Mouse (Mus musculus) natural killer cell, adult 2 months (primary cell): ENCODE data around the gene Btbd7.

ENCODE experiments used
- DNase-seq, 2 experiments: peaks; one replicate each; pipeline ENCODE4 v3.0.0; 2022; ENCODE audit warnings: low spot score in 2 of 2

The Btbd7 gene

DNA sequence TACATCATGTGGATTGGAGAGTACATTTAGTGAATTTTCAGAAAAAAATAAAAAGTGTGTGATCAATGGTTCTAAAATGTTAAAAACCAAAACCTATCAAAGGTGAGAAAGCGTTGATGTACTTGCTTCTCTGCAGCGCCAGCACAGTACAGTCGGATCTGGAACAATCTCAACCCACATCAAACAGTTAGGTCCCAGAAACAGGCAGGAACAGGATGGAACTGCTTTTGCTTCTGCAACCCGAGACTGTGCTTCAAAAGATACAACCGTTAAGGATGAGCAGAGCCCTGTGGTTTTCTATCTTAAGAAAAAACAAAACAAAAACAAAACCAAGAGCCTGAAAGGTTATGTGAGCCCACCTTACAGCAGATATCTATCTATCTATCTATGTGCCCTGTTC is 95.4 kb downstream of the Btbd7 start:
- DNase-seq = no peak

DNA sequence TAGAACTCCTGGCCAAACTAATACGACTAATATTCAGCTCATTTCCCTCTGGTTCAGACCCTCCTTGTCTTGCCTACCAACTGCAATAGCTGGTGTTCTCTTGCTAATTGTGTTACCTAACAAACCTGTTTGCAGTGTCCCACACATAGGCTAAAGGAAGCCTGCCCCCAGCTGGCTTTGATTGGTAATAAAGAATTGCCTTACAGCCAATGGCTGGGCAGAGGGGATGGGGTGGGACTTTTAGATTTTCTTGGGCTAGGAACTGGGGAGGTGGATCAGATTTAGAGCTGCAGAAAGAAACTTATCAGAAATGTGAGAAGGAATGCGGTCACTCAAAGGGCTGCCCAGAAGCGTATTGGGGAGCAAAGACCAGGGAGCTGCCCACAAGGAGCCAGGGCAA is 98.8 kb downstream of the Btbd7 start:
- DNase-seq = peak in 1 of 2 experiments; percentile 9

DNA sequence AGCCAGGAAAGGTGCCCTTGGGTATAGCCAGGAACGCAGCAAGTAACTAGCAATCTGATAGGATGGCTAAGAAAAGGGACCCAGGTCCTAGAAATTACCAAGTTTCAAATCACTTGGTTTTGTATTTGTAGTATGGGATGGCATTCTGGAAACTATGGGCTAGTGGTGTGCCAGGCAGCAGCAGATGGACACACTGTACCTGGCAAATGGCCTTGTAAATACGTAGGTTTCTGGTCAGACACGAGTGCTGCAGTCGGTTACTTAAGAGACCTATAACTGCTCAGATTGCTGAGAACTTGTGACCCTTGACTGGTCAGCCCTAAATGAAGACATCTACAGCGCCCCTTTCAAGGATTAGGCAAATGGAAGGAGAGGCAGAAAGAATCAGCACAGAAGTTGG is 100.1 kb downstream of the Btbd7 start:
- DNase-seq = no peak

DNA sequence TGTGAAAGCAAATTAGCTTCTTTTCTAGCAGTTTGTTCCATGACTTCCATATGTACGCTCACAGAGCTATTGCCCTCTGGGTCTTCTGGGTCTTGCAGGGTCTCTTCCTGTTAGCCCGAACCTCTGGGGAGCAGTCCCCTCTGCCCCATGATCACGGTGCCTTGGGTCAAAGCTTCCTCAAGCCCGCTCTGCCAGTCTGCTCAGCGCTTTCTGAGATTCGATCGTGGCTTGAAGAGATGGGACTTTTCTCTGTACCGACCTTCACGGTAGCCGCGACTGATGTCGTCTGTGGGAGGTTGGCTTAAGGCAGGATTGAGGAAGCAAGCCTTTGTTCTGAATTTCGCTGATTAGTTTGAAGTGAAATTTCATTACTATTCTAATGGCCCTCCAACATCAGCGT is 102.2 kb downstream of the Btbd7 start:
- DNase-seq = no peak

DNA sequence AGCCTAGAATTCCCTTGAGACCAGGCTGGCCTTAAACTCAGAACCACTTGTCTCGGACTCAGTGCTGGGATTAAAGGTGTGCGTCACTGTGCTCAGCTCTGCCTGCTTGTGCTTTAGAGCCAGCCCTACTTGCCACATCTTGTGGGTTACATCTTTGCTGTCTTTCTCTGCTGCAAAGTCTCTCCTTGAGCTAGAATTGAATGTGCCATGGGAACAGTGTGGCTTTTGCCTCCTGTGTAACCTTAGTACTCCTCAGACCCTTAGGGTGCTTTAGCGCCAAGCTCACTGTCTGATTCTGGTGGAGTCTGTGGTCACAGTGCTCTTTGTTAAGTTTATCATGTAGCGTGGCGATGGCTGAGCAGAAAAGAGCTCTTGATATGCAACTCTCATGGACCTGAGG is 105.6 kb downstream of the Btbd7 start:
- DNase-seq = no peak

DNA sequence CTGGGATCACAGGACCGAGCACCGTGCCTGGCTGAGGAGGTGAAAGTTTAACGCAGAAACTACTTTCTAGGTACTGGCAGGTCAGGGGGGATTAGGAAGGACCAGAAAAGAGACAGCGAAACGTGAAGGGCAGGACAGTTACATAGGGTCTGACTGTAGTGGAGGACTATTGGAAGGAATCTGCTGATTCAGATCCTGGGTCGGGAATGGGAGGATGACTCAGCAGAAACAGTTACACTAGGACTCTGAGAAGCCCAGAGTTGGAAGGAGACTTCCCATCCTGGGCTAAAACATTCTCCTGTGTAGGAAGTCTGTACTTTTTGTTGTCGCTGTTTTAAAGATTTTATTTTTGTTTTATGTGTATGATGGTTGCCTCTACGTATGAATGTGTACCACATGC is 106.7 kb downstream of the Btbd7 start:
- no peak for DNase-seq

DNA sequence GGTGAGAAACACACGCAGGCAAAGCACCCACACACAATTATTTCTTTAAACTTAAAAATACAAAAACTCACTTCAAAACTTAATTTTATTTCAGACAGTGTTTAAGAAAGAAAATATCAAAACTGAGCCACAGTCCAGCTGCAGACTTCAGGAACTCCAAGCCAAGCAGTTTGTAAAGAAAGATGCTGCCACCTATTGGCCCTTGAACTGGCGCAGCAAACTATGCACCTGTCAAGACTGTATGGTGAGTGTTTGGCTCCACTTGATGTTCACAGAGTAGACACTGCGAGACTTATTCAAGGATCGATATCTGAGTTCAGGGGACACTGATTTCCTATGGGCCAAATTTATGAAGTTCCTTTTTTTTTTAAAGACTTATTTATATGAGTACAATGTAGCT is 109.3 kb downstream of the Btbd7 start:
- DNase-seq = peak in 1 of 2 experiments; percentile 16

DNA sequence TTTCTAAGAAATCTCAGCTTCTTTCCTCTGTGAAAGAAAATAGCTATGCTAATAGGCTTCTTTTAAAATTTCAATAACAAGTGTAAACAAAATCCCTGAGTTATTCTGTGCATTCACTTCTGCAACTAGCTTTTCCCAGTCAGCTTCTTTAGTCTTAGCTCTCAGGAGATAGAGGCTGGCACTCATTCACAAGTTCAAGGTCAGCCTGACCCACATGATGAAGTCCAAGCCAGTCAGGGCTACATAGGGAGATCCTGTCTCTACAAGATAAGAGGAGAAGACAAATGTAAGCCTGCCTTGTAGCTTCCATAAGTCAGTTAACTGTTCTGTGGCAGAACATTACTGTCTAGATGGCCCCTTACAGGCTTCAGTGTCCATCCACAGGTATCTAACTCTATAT is 114.6 kb downstream of the Btbd7 start:
- no peak for DNase-seq

DNA sequence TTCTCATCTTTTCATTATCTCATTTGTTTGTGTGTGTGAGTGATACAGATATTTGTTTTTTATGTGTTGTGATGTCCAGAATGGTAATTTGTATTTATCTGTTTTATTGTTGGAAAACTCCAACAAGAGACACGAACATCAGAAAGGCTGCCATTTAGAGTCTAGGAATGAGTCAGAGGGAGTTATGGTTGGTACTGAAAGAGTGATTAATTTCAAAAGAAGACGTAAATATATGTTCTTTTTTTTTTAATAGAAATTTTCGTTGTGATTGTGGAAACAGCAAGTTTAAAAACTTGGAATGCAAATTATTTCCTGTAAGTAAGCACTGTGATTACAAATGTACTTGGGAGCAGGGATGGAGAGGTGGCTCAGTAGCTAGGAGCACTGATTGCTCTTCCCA is 116.6 kb downstream of the Btbd7 start:
- no peak for DNase-seq

DNA sequence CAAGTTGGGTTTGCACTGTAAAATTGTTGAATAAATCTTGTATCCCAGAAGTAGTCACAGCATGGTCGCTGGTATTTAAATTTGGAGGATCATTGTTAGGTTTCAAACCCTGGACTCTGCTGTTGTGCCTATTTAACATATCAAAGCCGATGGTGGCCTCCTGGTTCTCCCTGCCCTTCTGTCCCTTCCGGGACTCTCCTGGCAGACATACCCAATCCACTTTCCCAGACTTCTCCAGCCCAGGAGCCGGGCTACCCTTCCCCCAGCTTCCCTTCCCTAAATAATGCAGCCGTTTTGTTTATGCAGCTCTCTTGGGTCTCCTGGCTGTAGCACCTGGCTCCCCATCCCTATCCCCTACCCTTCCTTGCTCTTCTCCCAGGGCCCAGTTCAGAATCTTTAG is 119.3 kb downstream of the Btbd7 start:
- DNase-seq = no peak

DNA sequence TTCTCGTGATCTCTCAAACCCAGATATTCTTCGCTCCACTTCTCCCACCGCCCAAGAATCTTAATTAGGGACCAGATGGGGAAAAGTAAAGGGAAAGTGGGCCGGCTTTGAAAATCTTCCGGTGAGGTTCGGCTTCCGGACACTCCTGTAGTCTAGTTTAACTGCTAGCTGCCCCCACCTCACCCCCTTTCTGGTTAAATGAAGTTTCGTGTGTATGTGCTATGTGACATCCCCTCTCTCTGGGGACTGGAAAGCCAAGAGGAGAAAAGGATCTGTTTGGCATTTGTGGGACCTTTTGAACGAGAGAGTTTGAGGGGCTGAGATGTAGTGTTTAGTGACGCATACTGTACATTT is 119.9 kb downstream of the Btbd7 start, which contains the start of gene Gm20604:
Gene Gm20604 (minus strand): TSS at position 270 of the 354 bp plus-strand sequence.
- DNase-seq = peak in 1 of 2 experiments; percentile 12

DNA sequence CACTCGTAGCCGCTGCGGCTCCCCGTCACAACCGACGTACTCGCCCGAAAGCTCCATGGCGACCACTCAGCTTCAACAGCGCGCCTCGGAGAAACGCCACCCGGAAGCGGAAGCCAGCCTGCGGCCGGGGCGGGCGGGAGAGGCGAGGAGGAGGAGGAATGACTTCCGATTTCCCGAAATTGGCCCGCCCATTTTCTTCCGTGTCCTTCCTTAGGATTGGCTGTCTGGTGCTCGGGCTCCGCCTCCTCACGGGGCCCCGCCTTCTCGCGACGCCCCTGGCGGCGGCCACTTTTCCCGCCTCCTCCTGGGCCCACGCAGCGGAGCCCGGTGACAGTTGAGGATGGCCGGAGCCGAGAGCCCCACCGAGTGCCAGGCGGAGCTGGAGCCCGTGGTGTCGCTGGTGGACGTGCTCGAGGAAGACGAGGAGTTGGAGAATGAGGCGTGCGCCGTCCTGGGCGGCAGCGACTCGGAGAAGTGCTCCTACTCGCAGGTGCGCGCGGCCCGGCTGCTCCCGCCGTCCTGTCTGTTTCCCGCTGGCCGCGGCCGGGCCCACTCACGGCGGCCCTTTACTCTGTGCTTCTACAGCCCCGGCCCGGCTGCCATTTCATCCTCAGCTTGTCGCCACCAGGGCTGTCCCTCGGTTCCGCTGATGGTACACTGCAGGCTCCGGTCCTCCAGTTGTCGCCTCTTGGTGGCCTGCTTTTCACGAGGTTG is 120.4 kb downstream of the Btbd7 start, which contains the start of the genes Gm28051, Gon7 and Ubr7:
Gene Gm28051 (minus strand): TSS at position 77 of the 714 bp plus-strand sequence.
Gene Gon7 (minus strand): TSS at position 115 of the 714 bp plus-strand sequence.
Gene Ubr7 (plus strand): TSS at position 279 of the 714 bp plus-strand sequence.
- DNase-seq = peak; percentile 91 to 94

DNA sequence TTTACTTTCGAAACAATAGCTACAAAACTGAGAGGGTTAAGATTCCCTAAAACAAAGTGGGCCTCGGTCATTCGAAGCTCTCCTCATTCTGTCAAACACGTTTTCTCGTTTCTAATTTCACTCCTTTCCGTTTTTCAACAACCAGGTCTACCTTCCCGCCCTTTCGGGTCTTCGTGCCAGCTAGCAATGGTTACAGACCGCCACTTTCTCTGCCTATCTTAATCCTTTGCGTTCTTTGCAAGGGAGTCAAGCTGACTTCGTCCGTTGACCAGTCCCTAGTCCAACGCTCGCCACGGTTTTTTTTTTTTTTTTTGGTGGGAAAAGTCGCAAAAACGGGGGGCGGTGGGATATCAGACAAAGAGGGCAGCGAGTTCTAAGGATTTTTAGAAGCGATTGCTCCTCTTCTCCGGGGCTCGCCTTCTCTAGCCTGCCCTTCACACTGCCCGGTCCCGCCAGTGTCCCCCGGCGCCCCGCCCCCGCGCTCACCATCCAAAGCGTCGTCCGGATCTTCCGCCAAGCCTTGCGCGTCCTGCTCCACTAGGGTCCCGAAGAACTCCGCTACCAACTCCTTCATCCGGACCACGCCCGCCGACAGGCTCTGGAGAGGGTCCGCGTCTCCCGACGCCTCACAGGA is 121.1 kb downstream of the Btbd7 start:
- no peak for DNase-seq

DNA sequence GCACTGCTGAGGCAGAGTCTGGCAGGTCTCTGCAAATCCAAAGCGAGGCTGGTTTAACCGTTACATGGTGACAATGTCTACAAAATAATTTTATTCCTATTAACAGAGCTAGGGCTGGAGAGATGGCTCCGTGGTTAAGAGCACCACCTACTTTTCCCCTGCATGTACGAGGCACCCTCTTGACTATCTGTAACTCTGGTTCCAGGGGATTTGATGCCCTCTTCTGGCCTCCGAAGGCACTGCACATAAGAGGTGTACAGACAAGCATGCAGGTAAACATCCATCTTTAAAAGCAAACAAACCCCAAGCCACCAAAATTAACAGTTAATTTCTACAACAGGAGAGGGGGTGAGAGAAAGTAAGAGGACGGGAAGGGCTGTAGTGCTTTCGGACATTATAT is 122.0 kb downstream of the Btbd7 start:
- DNase-seq = peak; percentile 55 to 70

DNA sequence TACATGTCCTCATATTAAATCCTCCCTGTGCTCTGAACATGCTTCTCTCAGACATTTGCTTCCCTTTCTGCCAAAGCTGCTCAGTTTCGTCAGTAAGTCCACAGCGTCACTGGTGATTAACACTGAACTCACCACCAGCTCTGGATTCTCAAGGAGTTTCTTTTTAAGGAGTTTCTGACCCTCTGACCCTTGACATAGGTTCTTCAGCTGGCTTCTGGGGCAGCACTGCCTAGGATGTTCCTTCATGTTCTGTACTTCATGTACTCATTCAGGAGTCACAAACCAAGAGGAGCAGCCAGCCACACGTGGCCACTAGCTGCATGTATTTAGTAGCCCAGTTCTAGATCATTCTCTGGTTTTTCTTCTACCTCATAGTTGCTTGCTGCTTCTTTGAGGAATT is 130.0 kb downstream of the Btbd7 start:
- no peak for DNase-seq

DNA sequence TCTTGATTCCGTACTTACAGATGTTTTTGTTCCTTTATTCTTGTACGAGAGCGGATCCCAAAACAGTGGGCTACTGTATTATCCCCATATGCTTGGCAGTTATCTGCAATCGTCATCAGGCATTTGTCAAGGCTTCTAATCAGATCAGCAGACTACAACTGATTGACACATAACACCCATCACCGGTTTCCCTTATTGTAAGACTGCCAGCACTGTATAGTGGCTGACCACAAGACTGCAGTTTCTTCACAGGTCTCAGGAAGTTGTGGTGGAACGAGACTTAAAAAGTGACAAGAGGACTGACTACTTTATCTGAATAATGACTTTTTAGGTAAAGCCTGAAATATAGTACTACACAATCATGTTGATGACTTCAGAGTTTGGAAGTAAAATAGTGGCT is 133.4 kb downstream of the Btbd7 start:
- peak; percentile 72 to 78 for DNase-seq

DNA sequence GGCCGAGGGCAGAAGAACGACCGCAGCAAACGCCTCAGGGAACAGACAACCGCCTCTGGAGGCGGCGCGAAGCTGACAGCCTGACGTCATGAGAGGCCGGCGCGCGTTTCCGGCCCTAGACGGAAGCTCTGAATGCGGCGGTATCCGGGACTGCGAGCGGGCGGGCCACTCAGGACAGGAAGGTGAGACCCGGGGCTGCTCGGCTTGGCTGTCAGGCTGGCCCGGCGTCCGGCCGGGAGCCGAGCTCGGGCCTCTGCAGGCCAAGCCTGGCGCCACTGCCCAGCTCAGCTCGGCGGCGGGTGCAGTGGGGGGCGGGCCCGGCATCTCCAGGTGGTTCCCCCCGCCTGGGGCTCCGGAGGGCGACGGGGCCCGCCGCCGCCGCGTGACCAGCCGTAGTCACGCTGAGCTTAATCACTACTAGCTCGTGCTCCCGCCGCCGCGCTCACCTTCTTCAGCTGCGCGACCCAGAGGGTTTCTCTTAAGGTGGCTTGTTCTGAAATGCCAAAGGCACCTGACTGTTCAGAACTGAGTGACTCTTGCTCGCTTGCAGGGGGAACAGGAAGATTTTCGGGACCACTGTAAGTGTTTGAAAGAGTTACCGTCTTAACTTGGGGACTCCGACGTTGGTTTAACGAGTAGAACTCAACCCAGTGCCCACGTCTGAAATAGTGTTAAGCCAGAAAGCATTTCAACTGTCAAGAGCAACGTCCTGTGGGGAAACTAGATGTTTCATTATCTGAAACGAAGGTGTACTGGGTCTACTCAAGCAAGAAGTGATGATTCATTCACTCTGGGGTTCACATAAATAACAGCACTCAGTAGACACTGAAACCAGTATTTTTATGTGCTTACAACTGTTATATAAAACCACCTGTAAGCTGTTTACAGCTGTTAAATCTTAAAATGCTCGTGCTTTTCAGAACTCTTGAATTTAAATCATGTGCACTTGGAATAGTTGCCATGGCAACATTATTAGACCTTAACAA is 134.4 kb downstream of the Btbd7 start, which contains the start of the genes Moap1 and Tmem251:
Gene Moap1 (minus strand): TSS at position 73 of the 986 bp plus-strand sequence.
Gene Tmem251 (plus strand): TSS at position 174 of the 986 bp plus-strand sequence.
- DNase-seq = peak; percentile 88 to 92

DNA sequence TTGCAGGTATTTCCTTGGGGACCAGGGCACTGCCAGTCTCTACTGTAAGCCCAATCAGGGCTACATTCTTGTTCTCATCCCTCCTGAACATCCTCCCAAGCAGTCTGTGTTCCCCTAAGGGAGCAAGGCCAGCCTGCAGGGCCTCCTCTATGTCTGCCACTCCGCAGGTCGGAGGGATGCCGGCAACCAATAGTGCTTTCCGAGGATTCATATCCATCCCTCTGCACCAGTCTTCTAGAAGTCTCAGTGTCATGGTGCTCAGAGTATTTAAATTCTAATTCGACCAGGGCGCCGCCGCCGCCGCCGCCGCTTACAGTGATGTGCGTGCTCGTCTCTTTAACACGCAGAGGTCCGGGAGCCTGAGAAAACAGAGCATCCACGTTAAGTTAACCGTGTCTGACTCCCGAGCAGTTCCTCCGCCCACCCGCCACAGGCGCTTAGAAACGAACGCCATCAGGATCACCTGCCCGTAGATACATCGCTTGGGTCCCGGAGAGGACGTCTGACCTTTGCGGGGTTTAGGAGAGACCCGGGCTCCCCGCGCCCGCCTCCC is 135.2 kb downstream of the Btbd7 start:
- no peak for DNase-seq

DNA sequence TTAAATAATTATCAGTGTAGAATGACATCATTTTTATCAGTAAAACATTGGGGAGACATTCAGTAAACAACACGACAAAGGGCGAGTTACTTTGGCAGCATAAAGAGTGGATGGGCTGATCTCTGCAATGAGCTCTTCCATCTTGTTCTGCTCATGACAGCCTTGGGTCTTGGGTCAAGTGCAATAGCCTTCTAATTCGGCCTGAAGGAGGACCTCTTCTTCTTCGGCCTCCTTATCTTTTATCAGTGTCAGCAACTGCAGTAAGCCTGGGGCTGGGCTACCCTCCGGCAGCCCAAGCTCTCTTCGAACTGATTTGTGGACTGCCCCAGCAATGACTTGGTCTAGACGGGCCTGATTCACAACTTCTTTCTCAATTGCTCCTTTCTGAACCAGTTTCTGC is 136.2 kb downstream of the Btbd7 start:
- DNase-seq = no peak

DNA sequence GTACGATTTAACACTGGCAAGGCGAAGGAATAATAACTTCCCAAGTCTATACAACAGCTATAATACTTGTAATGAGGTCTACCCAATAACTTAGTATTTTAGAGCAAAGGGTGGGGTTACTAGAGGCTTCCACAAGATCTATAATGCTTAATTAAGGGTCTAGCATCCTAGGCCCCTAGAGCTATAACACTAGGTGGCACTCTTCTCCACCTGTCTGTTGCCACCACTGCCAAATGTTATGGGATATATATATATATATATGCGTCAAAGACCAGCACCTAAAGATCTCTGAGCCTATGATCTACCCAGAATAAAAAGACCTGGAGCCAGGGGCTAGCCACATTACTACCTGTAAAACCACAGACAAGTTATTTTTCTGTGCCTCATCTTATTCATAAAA is 138.0 kb downstream of the Btbd7 start:
- peak; percentile 37 to 51 for DNase-seq

DNA sequence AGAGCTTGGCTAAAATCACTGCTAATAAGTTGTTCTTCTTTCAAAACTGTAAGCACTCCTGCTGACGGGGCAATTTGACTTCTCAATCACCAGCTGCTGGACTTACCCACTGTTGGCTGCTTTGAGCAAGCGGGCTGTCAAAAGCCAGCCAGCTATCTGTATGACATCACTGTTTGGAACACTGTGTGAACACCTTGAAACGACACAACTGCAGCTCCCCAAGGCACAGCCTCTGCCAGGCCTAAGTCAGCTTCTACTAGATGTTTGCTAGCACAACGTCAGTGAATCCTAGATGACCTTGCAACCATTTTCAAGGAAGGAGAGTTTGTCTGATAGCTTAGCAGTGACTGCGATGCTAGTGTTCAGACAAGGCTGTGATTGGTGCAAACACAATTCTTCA is 139.2 kb downstream of the Btbd7 start:
- no peak for DNase-seq

DNA sequence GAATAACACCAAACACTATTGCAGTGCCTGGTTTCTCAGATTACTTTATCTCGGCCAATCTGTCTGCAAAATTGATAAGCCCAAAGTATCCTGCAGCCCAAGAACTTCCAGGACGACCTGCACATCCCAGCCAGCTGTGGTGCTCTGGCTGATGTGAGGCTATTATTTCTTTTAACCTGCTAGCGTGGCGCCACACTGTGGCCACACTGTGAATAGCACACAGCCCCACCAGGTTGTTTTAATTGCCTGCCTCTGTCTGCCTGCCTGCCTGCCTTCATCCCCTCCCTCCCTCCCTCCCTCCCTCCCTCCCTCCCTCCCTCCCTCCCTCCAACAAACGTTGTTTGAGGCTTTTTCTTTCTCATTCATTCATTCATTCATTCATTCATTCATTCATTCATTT is 144.9 kb downstream of the Btbd7 start:
- DNase-seq = peak; percentile 36 to 66
